Mouse (Mus musculus) CH12.LX (cell line): Measurements from ENCODE around the gene Chaf1a. TPM values are rescaled to one million over a fixed set of nuclear protein-coding genes. Genes with fewer than 3 reads are reported as not detected.

Experiments
- DNase-seq: peaks from one replicate; pipeline ENCODE4 v3.0.0-alpha.2; 2013; ENCODE audit errors: extremely low read depth
- H3K27ac ChIP-seq: 2 replicates; pipeline ENCODE4 v1.5.1; 2012; ENCODE audit warnings: low read depth, mild to moderate bottlenecking, control low read depth, moderate library complexity; ENCODE audit not compliant: insufficient read depth
- H3K27me3 ChIP-seq: replicated peaks from 2 replicates; pipeline ENCODE3; 2012; ENCODE audit warnings: inconsistent platforms
- H3K36me3 ChIP-seq, 2 experiments: replicated peaks in 1 of 2; 2 replicates each; pipeline versions ENCODE3 to v1.6.1; 2012; ENCODE audit warnings: inconsistent platforms in 1 of 2, low read length in 1 of 2, mild to moderate bottlenecking in 1 of 2, mixed read lengths in 1 of 2, moderate library complexity in 1 of 2; ENCODE audit not compliant: control insufficient read depth in 1 of 2, insufficient read depth in 1 of 2
- H3K4me1 ChIP-seq, 2 experiments: 2 replicates each; pipeline ENCODE4 v1.6.1; 2012; ENCODE audit warnings: inconsistent platforms in 1 of 2, moderate library complexity in 1 of 2; ENCODE audit not compliant: insufficient read depth in 2 of 2, control insufficient read depth in 1 of 2
- H3K4me2 ChIP-seq: 2 replicates; pipeline ENCODE4 v1.6.1; 2012; ENCODE audit warnings: low read depth, mild to moderate bottlenecking, control low read depth; ENCODE audit not compliant: poor library complexity, insufficient read depth, severe bottlenecking
- H3K4me3 ChIP-seq, 3 experiments: fragments of 150-350 bp in 1 of 3; sonication (generic) in 1 of 3; replicated peaks in 1 of 3; 2 replicates each; pipeline versions ENCODE3 to v1.5.1; 2011 to 2012; ENCODE audit warnings: low read depth in 2 of 3, low read length in 2 of 3, mild to moderate bottlenecking in 2 of 3, moderate library complexity in 2 of 3, control low read depth in 1 of 3, improper control_type of control experiment in 1 of 3, inconsistent platforms in 1 of 3, mixed read lengths in 1 of 3; ENCODE audit not compliant: poor library complexity in 1 of 3
- H3K79me2 ChIP-seq: replicated peaks from 2 replicates; pipeline ENCODE4 v1.6.1; 2012; ENCODE audit warnings: mild to moderate bottlenecking, moderate library complexity; ENCODE audit not compliant: control insufficient read depth, poor library complexity, insufficient read depth, severe bottlenecking; ENCODE audit errors: extremely low read depth
- H3K9ac ChIP-seq: 2 replicates; pipeline ENCODE4 v1.6.1; 2012; ENCODE audit warnings: low read depth, mild to moderate bottlenecking, control low read depth, moderate library complexity; ENCODE audit not compliant: insufficient read depth
- H3K9me3 ChIP-seq: replicated peaks from 2 replicates; pipeline ENCODE3; 2012; ENCODE audit warnings: low read length, inconsistent platforms, mixed read lengths
- BHLHE40 ChIP-seq: IDR thresholded peaks from 2 replicates; pipeline ENCODE4 v1.6.1; 2011; ENCODE audit warnings: mild to moderate bottlenecking, low read depth, low read length, improper control_type of control experiment
- CHD1 ChIP-seq: IDR thresholded peaks from 2 replicates; pipeline ENCODE4 v1.6.1; 2012; ENCODE audit warnings: low read depth, low read length, improper control_type of control experiment, inconsistent platforms
- CTCF ChIP-seq, 2 experiments: IDR thresholded peaks in 1 of 2; conservative IDR thresholded peaks in 1 of 2; 2 replicates each; pipeline ENCODE4 v1.5.1; 2011 to 2012; ENCODE audit warnings: low read depth in 2 of 2, low read length in 2 of 2, improper control_type of control experiment in 1 of 2, inconsistent platforms in 1 of 2, mild to moderate bottlenecking in 1 of 2, moderate library complexity in 1 of 2
- E2F4 ChIP-seq: IDR thresholded peaks from 2 replicates; pipeline ENCODE4 v1.6.1; 2011; ENCODE audit warnings: low read depth, low read length, improper control_type of control experiment; ENCODE audit not compliant: insufficient replicate concordance
- EP300 ChIP-seq: IDR thresholded peaks from 2 replicates; pipeline ENCODE4 v1.6.1; 2011; ENCODE audit warnings: low read length, improper control_type of control experiment
- ETS1 ChIP-seq: conservative IDR thresholded peaks from 2 replicates; pipeline ENCODE4 v1.6.1; 2012; ENCODE audit warnings: low read depth, mild to moderate bottlenecking, inconsistent platforms, low read length, improper control_type of control experiment, moderate library complexity
- IRF4 ChIP-seq: IDR thresholded peaks from 2 replicates; pipeline ENCODE4 v1.6.1; 2014; ENCODE audit warnings: low read depth, mild to moderate bottlenecking, inconsistent platforms, low read length, improper control_type of control experiment
- KAT2A ChIP-seq: IDR thresholded peaks from 2 replicates; pipeline ENCODE4 v1.6.1; 2012; ENCODE audit warnings: low read length, improper control_type of control experiment, inconsistent platforms; ENCODE audit not compliant: insufficient replicate concordance
- MAFK ChIP-seq: IDR thresholded peaks from 2 replicates; pipeline ENCODE4 v1.6.1; 2011; ENCODE audit warnings: low read length, improper control_type of control experiment; ENCODE audit not compliant: insufficient replicate concordance
- MAZ ChIP-seq: IDR thresholded peaks from 2 replicates; pipeline ENCODE4 v1.6.1; 2012; ENCODE audit warnings: low read depth, mild to moderate bottlenecking, inconsistent platforms, low read length, improper control_type of control experiment, moderate library complexity
- MEF2A ChIP-seq: IDR thresholded peaks from 2 replicates; pipeline ENCODE4 v1.6.1; 2014; ENCODE audit warnings: low read depth, mild to moderate bottlenecking, inconsistent platforms, low read length, improper control_type of control experiment, borderline replicate concordance
- MYC ChIP-seq: IDR thresholded peaks from 2 replicates; pipeline ENCODE4 v1.6.1; 2011; ENCODE audit warnings: low read depth, mild to moderate bottlenecking, improper control_type of control experiment, low read length
- PAX5 ChIP-seq: IDR thresholded peaks from 2 replicates; pipeline ENCODE4 v1.6.1; 2012; ENCODE audit warnings: low read length, inconsistent platforms, mixed read lengths
- POLR2A ChIP-seq: IDR thresholded peaks from 2 replicates; pipeline ENCODE4 v1.6.1; 2011; ENCODE audit warnings: low read depth, mild to moderate bottlenecking, improper control_type of control experiment, low read length
- POLR2AphosphoS2 ChIP-seq: IDR thresholded peaks from 2 replicates; pipeline ENCODE4 v1.6.1; 2011; ENCODE audit warnings: low read depth, low read length, improper control_type of control experiment
- SIN3A ChIP-seq: IDR thresholded peaks from 2 replicates; pipeline ENCODE4 v1.6.1; 2012; ENCODE audit warnings: low read length, improper control_type of control experiment, inconsistent platforms
- TBP ChIP-seq: conservative IDR thresholded peaks from 2 replicates; pipeline ENCODE4 v1.6.1; 2011; ENCODE audit warnings: low read depth, low read length, improper control_type of control experiment
- UBTF ChIP-seq: IDR thresholded peaks from 2 replicates; pipeline ENCODE4 v1.6.1; 2012; ENCODE audit warnings: low read depth, mild to moderate bottlenecking, inconsistent platforms, low read length, improper control_type of control experiment, moderate library complexity
- USF2 ChIP-seq: conservative IDR thresholded peaks from 2 replicates; pipeline ENCODE4 v1.6.1; 2011; ENCODE audit warnings: low read depth, low read length, improper control_type of control experiment
- ZC3H11A ChIP-seq: IDR thresholded peaks from 2 replicates; pipeline ENCODE4 v1.6.1; 2012; ENCODE audit warnings: low read depth, mild to moderate bottlenecking, inconsistent platforms, low read length, improper control_type of control experiment
- ZMIZ1 ChIP-seq: IDR thresholded peaks from 2 replicates; pipeline ENCODE4 v1.6.1; 2012; ENCODE audit warnings: low read depth, mild to moderate bottlenecking, inconsistent platforms, low read length, improper control_type of control experiment
- ZNF384 ChIP-seq: IDR thresholded peaks from 2 replicates; pipeline ENCODE4 v1.6.1; 2012; ENCODE audit warnings: low read depth, low read length, improper control_type of control experiment, inconsistent platforms
- dilution Hi-C: fragments of 300-500 bp; cut with MboI; formaldehyde crosslinking; loops from 2 replicates; pipeline ENCODE4 v1.14.3; 2020; ENCODE audit warnings: low sequenced_read_pairs; ENCODE audit not compliant: extremely low pct_unique_long_range_greater_than_20kb, extremely low pct_ligation_motif_present
- in situ Hi-C: fragments of 300-500 bp; cut with MboI; formaldehyde crosslinking; loops from 3 replicates; pipeline ENCODE4 v1.14.3; 2019; ENCODE audit warnings: low sequenced_read_pairs, low pct_ligation_motif_present, low pct_unique_long_range_greater_than_20kb, mixed read lengths
- polyA plus RNA-seq: library from polyadenylated mRNA; unstranded; fragments of >175 nt; gene quantifications from 2 replicates; pipeline ENCODE4 v1.2.1, GENCODE M21; 2012; ENCODE audit warnings: low read depth; ENCODE audit not compliant: insufficient read length
- total RNA-seq, 2 experiments: library from RNA; depleted of rRNA; stranded (reverse); fragments of 300-350 nt in 1 of 2; fragments of >200 nt in 1 of 2; gene quantifications; 2 replicates each; pipeline ENCODE4 v1.2.3; 2012 to 2014

The Chaf1a gene
- total and polyA plus RNA-seq, 3 experiments: 18.4 to 97.1 (median 39.3) TPM

- in situ Hi-C loops: no loop called here
- TF ChIP-seq CTCF (conservative IDR thresholded peaks at IDR 0.05 in 1 of 2, IDR thresholded peaks at IDR 0.05 in 1 of 2; ENCODE audit: low read depth in 2 of 2, low read length in 2 of 2): no peak
- no peak for TF ChIP-seq IRF4
- TF ChIP-seq MYC: no peak
- no peak for TF ChIP-seq PAX5
- TF ChIP-seq E2F4: no peak
- no peak for TF ChIP-seq MEF2A
- TF ChIP-seq EP300: no peak
- TF ChIP-seq MAZ: no peak
- no peak for TF ChIP-seq MAFK
- no peak for TF ChIP-seq BHLHE40
- TF ChIP-seq USF2: no peak
- no peak for TF ChIP-seq POLR2A
- TF ChIP-seq UBTF: no peak
- TF ChIP-seq ETS1: no peak
- no peak for TF ChIP-seq SIN3A
- no peak for TF ChIP-seq POLR2AphosphoS2
- TF ChIP-seq ZC3H11A: no peak
- no peak for TF ChIP-seq CHD1
- no peak for TF ChIP-seq KAT2A
- no peak overlapping the region for H3K9ac ChIP-seq
- DNase-seq: no peak
- no peak overlapping the region for H3K4me3 ChIP-seq
- dilution Hi-C loops: no loop called here
- peaks cover 69 to 85% of the 10 kb centered on the region in 2 experiments for H3K36me3 ChIP-seq
- no peaks in the 10 kb centered on the region for H3K27me3 ChIP-seq
- H3K27ac ChIP-seq: no peak overlapping the region
- H3K4me2 ChIP-seq: no peak overlapping the region
- H3K4me1 ChIP-seq: peaks cover under 1 to 19% of the 10 kb centered on the region in 2 experiments
- no peaks in the 10 kb centered on the region; the same call in 1 of the 2 replicates for H3K79me2 ChIP-seq
- H3K9me3 ChIP-seq: no peaks in the 10 kb centered on the region
Measured at GRCm38 (mm10) chr17:56016382-56016781, 23.9 kb upstream of the Chaf1a start.

DNA sequence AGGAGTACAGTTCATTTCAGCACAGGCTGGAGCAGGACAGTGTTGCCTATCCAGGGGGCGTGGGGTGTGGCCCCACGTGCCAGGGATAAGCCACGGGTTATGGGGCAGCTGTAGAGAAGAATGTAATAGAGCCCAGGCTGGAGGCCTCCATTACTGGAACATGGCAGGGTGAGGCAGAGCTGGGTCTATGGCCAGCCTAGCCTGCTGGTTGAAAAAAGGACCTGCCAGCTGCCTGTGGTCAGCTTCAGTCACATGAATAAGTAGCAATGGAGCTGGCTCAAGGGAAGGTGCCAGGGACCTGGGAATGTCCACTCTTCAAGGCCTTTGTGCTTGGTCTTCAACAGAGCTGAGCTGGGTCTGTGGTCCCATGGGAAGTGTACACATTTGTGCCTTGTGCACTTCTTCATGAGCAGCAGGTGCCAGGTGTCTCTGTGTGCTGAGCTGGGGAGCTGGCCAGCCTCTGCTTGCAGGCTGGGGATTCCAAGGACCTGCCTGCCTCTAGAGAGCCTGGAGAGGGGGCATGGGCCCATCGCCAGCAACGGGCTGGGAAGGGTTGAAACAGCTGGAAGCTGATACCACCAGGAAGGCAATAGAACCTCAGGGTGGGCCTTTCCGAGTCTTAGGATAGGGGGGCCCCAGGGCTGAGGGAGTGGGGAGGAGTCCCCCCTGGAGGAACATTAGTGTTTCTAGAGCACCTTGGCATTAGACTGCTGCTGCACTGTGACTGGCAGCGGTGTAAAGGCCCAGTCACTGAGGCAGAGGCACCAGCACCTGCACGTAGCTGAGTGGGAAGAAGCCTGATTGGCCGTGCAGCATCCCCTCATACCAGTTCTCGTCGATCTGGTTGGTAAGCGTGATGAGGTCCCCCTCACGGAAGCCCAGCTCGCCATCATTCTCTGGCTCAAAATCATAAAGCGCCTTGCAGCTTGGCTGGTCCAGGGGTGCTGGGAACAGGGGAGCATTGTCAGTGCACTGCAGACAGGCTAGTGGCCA lies 23.1 kb upstream of the Chaf1a start:
- Histone ChIP-seq H3K27ac (no peak overlapping the region), H3K36me3 (peaks cover 62 to 81% of the 10 kb centered on the region in 2 experiments), H3K4me1 (peaks cover 8 to 26% of the 10 kb centered on the region in 2 experiments), H3K4me2 (no peak overlapping the region), H3K79me2 (no peaks in the 10 kb centered on the region; the same call in none of the 2 replicates), H3K27me3 (no peaks in the 10 kb centered on the region), H3K9ac (no peak overlapping the region), H3K9me3 (no peaks in the 10 kb centered on the region), H3K4me3 (no peak overlapping the region)
- dilution Hi-C loops (no loop called here), in situ Hi-C loops (no loop called here)
- TF ChIP-seq TBP: no peak
- no peak for TF ChIP-seq ZNF384
- TF ChIP-seq ZMIZ1: peak; percentile 14; the same call in 1 of the 2 replicates
- no peak for DNase-seq
